Mouse (Mus musculus): ENCODE data around the gene Slc6a12.

Slc6a12 gene

GRCm38 (mm10) chr6:121407571-121408011 is 64.7 kb downstream of the Slc6a12 start:
- no peak for DNase-seq (ENCODE audit: low spot score in 2 of 2)

GRCm38 (mm10) chr6:121412558-121413297 is 69.9 kb downstream of the Slc6a12 start:
- DNase-seq (ENCODE audit: low spot score in 2 of 2) = no peak
